Mouse (Mus musculus): ENCODE results near the gene Ndufv2. TPM values are rescaled to one million over a fixed set of nuclear protein-coding genes. Genes with fewer than 3 reads are reported as not detected.

Gene Ndufv2
- 134 TPM for polyA plus RNA-seq (2012; fragmentation: generic; extraction: Trizol)
- long read RNA-seq, experiment 1, transcript Ndufv2-203 (8 exons, 1,697 nt), result major isoform, 221 of 249 reads
- long read RNA-seq, experiment 1, partial matches to known transcripts, result 17 of 249 reads
- long read RNA-seq, experiment 1, other reads (novel, unspliced or antisense), result 11 of 249 reads
- long read RNA-seq, experiment 2, transcript Ndufv2-203 (8 exons, 1,697 nt), result major isoform, 49 of 52 reads
- long read RNA-seq, experiment 2, partial matches to known transcripts, result 1 of 52 reads
- long read RNA-seq, experiment 2, other reads (novel, unspliced or antisense), result 2 of 52 reads

DNA sequence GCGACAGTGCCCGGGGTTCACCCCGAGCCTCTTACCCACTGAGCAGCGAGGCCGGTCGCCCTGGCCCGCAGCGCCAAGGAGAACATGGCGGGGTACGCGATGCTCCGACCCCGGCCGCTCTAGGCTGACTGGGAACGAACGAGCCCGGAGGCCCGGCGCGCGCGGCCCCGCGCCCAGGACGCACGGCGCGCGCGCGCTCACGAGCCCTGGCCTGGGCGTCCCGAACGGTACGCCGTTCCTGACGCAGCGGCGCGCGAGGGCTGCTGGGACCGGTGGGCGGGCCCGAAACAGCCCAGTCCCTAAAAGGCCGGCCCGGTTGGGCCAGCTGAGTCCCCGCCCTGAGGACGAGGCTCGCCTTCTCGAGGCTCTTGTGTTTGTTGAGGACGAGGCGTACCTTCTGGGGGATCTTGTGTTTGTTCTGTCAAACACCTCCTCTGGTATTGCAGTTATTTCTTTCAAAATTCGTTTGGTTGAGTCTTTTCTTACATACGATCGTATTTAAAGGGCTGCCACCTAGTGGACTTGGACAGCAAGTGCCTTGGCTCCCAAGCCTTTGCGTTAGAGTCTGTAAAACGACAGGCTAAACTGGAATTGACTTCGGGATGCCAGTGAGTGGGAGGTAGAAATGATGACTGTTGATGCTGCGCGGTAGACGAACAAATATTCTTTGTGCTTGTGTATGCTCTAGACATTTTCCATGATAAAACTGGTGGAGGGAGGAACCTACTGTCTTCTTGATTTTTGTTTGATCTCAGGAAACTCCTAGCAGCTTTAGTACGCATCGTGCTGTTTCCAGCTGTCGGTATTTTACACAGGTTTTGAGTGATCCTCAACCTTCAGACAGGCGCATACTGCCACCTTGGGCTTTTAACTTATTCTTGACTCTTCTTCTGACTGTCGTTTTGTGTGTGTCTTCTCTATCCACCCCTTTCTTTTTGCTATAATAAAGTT lies at the start of gene Ndufv2:
Ndufv2 (minus strand) TSS at position 180 of the 951 bp plus-strand sequence.
- peaks cover 36% of the 10 kb centered on the region for H3K79me3 ChIP-seq (ENCODE audit: low read depth)
- no peaks in the 10 kb centered on the region for H3K36me3 ChIP-seq (ENCODE audit: control insufficient read depth, insufficient read depth)
- peak within 1 kb of the TSS; percentile 86 for H3ac ChIP-seq (ENCODE audit: control insufficient read depth, insufficient read length, low read depth)
- peak within 1 kb of the TSS; percentile 80 for H3K4me3 ChIP-seq (ENCODE audit: insufficient read depth, poor library complexity, severe bottlenecking)
- H3K27me3 ChIP-seq (ENCODE audit: control insufficient read depth, insufficient read depth, insufficient read length), result no peaks in the 10 kb centered on the region
- peaks cover 46% of the 10 kb centered on the region for H3K79me2 ChIP-seq (ENCODE audit: control insufficient read depth, insufficient read depth)
- no peak for TF ChIP-seq MYOD1 (IDR thresholded peaks at IDR 0.05; ENCODE audit: control insufficient read depth, insufficient read length, low read depth)
- no peak for TF ChIP-seq CEBPB (IDR thresholded peaks at IDR 0.05; ENCODE audit: low read depth)
- TF ChIP-seq MAX (IDR thresholded peaks at IDR 0.05), result peak; percentile 39
- no peak for TF ChIP-seq CTCF (IDR thresholded peaks at IDR 0.05; ENCODE audit: control insufficient read depth, insufficient read depth, insufficient read length)
- TF ChIP-seq FOSL1 (IDR thresholded peaks at IDR 0.05; ENCODE audit: insufficient read depth, low read length, poor library complexity, severe bottlenecking), result no peak
- no peak for TF ChIP-seq MYOG (IDR thresholded peaks at IDR 0.05; ENCODE audit: control insufficient read depth, extremely low read depth, insufficient read length)

DNA sequence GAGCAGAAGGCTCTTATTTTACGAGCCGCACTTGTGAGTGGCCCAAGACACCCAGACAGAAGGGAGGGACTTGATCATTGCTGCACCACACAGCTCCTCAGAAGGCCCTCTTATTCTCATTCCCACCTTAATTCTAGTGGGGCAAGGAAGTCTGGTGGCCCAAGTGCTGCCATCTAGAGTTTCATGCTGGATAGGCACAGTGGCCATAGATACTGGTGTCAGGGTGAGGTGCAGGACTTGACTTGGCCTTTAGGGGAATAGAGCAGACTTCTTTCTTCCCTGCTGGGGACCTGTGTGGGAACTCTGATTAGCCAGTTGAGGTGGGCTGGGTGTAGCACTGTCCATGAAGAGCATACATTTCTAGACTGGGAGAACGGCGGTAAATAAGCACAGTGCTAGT lies 29.9 kb upstream of the Ndufv2 start:
- H3ac ChIP-seq (ENCODE audit: control insufficient read depth, insufficient read length, low read depth), result no peak overlapping the region
- no peak for TF ChIP-seq CTCF (IDR thresholded peaks at IDR 0.05; ENCODE audit: control insufficient read depth, insufficient read depth, insufficient read length)
- no peak for TF ChIP-seq MYOD1 (IDR thresholded peaks at IDR 0.05; ENCODE audit: control insufficient read depth, insufficient read length, low read depth)
- TF ChIP-seq CEBPB (IDR thresholded peaks at IDR 0.05; ENCODE audit: low read depth), result no peak
- no peak for TF ChIP-seq MAX (IDR thresholded peaks at IDR 0.05)
- no peak for TF ChIP-seq USF1 (IDR thresholded peaks at IDR 0.05; ENCODE audit: low read depth)
- no peak for TF ChIP-seq FOSL1 (IDR thresholded peaks at IDR 0.05; ENCODE audit: insufficient read depth, low read length, poor library complexity, severe bottlenecking)
- no peak for TF ChIP-seq MYOG (IDR thresholded peaks at IDR 0.05; ENCODE audit: control insufficient read depth, extremely low read depth, insufficient read length)
- peaks cover 89% of the 10 kb centered on the region for H3K36me3 ChIP-seq (ENCODE audit: control insufficient read depth, insufficient read depth)

DNA sequence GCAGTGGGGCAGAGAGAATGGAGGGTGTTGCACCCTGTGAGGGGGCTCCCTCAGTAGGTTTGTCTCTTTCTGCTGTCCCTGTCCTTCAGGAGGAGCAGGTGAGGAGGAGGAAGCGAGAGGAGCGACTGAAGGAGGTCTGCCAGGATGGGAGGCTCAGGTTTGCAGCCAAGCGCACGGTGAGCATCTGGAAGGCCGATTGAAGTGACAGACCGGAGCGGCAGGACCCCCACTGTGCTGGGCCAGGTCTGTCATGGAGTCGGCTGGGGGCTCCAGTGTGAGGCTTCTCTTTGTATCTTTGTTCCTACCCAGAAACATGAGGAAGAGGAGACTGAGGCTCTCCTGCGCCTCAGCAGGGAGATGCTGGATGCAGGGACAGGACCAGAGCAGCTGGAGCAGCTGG lies 29.0 kb upstream of the Ndufv2 start:
- TF ChIP-seq CEBPB (IDR thresholded peaks at IDR 0.05; ENCODE audit: low read depth), result no peak
- TF ChIP-seq MYOD1 (IDR thresholded peaks at IDR 0.05; ENCODE audit: control insufficient read depth, insufficient read length, low read depth), result no peak
- TF ChIP-seq MAX (IDR thresholded peaks at IDR 0.05), result no peak
- TF ChIP-seq FOSL1 (IDR thresholded peaks at IDR 0.05; ENCODE audit: insufficient read depth, low read length, poor library complexity, severe bottlenecking), result no peak
- TF ChIP-seq MYOG (IDR thresholded peaks at IDR 0.05; ENCODE audit: control insufficient read depth, extremely low read depth, insufficient read length), result no peak
- TF ChIP-seq CTCF (IDR thresholded peaks at IDR 0.05; ENCODE audit: control insufficient read depth, insufficient read depth, insufficient read length), result no peak
- no peak overlapping the region for H3K4me3 ChIP-seq (ENCODE audit: insufficient read depth, poor library complexity, severe bottlenecking)
- H3ac ChIP-seq (ENCODE audit: control insufficient read depth, insufficient read length, low read depth), result no peak overlapping the region
- peaks cover 15% of the 10 kb centered on the region for H3K79me3 ChIP-seq (ENCODE audit: low read depth)
- H3K27me3 ChIP-seq (ENCODE audit: control insufficient read depth, insufficient read depth, insufficient read length), result no peaks in the 10 kb centered on the region
- peaks cover 28% of the 10 kb centered on the region for H3K79me2 ChIP-seq (ENCODE audit: control insufficient read depth, insufficient read depth)
- peaks cover 83% of the 10 kb centered on the region for H3K36me3 ChIP-seq (ENCODE audit: control insufficient read depth, insufficient read depth)

More for the DNA sequence above, 29.9 kb upstream of the Ndufv2 start:
- H3K27me3 ChIP-seq (ENCODE audit: control insufficient read depth, insufficient read depth, insufficient read length), result no peaks in the 10 kb centered on the region
- H3K4me3 ChIP-seq (ENCODE audit: insufficient read depth, poor library complexity, severe bottlenecking), result no peak overlapping the region
- peaks cover 20% of the 10 kb centered on the region for H3K79me2 ChIP-seq (ENCODE audit: control insufficient read depth, insufficient read depth)
- H3K79me3 ChIP-seq (ENCODE audit: low read depth), result peaks cover 9% of the 10 kb centered on the region

DNA sequence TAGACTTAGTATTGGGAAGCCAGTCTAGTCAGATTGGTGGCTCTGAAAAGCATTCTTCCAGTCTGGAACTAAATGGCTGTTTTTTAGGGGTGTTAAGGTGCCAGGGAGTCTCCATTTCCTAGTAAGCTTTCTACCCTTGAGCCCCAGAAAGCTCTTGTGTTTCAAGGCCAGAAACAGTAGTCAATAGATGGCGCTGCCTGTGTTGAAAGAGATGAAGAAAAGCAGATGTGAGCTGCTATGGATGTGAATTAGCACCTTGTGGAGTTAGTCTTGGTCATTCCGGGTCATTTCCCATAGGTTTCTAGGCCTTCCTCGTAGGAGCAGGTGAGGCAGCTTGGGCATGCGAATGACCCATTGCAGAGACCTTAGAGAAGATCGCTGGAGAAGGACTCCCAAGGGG lies 23.9 kb upstream of the Ndufv2 start:
- Histone ChIP-seq H3K36me3 (ENCODE audit: control insufficient read depth, insufficient read depth) (peaks cover 36% of the 10 kb centered on the region), H3K79me2 (ENCODE audit: control insufficient read depth, insufficient read depth) (peaks cover 44% of the 10 kb centered on the region), H3ac (ENCODE audit: control insufficient read depth, insufficient read length, low read depth) (no peak overlapping the region), H3K79me3 (ENCODE audit: low read depth) (peaks cover 27% of the 10 kb centered on the region), H3K4me3 (ENCODE audit: insufficient read depth, poor library complexity, severe bottlenecking) (no peak overlapping the region), H3K27me3 (ENCODE audit: control insufficient read depth, insufficient read depth, insufficient read length) (no peaks in the 10 kb centered on the region)
- no peak for TF ChIP-seq MYOG (IDR thresholded peaks at IDR 0.05; ENCODE audit: control insufficient read depth, extremely low read depth, insufficient read length)

DNA sequence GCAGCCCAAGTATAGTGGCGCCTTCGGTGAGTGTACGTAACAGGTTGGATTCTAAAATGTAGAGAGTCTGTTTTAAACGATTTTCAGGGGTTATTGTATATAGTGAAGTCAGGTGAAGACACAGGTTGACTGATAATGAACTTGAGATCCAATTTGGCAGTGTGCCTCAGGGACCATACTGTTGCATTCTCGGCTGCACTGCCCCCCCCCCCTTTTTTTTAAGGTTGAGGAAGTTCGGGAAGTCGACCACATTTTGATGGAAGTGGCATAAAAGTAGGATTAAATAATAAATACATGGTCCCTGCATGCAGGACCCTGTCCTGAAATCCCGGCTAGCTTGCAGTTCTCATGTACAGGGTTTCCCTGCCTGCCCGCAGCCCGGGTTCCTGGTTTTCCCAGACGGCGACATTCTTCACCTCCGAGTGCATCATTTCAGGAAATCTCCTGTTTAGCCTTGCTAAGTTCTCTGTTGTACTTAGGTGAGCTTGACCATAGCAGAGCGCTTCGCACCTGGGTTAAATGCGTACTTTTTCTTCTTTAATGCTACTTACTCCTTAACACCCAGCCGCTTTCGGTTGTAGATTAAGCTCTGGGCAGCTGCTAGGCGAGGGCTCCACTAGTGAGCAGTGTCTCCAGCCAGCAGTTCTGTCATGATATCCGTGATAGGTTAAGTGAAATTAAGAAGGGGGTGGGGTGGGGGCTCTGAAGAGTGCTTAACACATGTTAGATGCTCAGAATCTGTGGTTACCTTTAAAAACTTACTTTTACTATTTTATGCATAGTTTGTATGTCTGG lies 22.7 kb upstream of the Ndufv2 start:
- peaks cover 44% of the 10 kb centered on the region for H3K79me2 ChIP-seq (ENCODE audit: control insufficient read depth, insufficient read depth)
- H3K27me3 ChIP-seq (ENCODE audit: control insufficient read depth, insufficient read depth, insufficient read length), result no peaks in the 10 kb centered on the region
- peak overlapping the region; percentile 93 for H3ac ChIP-seq (ENCODE audit: control insufficient read depth, insufficient read length, low read depth)
- peaks cover 27% of the 10 kb centered on the region for H3K79me3 ChIP-seq (ENCODE audit: low read depth)
- peak overlapping the region; percentile 59 for H3K4me3 ChIP-seq (ENCODE audit: insufficient read depth, poor library complexity, severe bottlenecking)
- peaks cover 32% of the 10 kb centered on the region for H3K36me3 ChIP-seq (ENCODE audit: control insufficient read depth, insufficient read depth)
- no peak for TF ChIP-seq MYOD1 (IDR thresholded peaks at IDR 0.05; ENCODE audit: control insufficient read depth, insufficient read length, low read depth)
- TF ChIP-seq USF1 (IDR thresholded peaks at IDR 0.05; ENCODE audit: low read depth), result no peak
- no peak for TF ChIP-seq CEBPB (IDR thresholded peaks at IDR 0.05; ENCODE audit: low read depth)
- no peak for TF ChIP-seq MAX (IDR thresholded peaks at IDR 0.05)
- no peak for TF ChIP-seq MYOG (IDR thresholded peaks at IDR 0.05; ENCODE audit: control insufficient read depth, extremely low read depth, insufficient read length)
- TF ChIP-seq FOSL1 (IDR thresholded peaks at IDR 0.05; ENCODE audit: insufficient read depth, low read length, poor library complexity, severe bottlenecking), result no peak
- TF ChIP-seq CTCF (IDR thresholded peaks at IDR 0.05; ENCODE audit: control insufficient read depth, insufficient read depth, insufficient read length), result no peak
